Mouse (Mus musculus): ENCODE measurements at regions not wholly inside any gene's neighbourhood (a gene's known extent, or its start where the extent isn't known, plus 50 kb on each side); places are given as distances from the start of the nearest gene placed in this dataset.

- Histone ChIP-seq H3K4me3 (replicated peaks) (no peak overlapping the region), H3K4me2 (replicated peaks) (no peak overlapping the region), H3K27me3 (replicated peaks) (no peaks in the 10 kb centered on the region), H3K9me3 (no peaks in the 10 kb centered on the region), H3K27ac (no peak overlapping the region), H3K4me1 (replicated peaks) (no peaks in the 10 kb centered on the region), H3K36me3 (no peaks in the 10 kb centered on the region), H3K9ac (no peak overlapping the region)
- ATAC-seq = no peak
- 97% methylated on average over 1 of the region's 1 CpGs for WGBS
These were observed 543.5 kb downstream of the Flrt2 start for GRCm38 (mm10) chr12:96235510-96235909.

GRCm38 (mm10) chr12:96235996-96236525, 544.0 kb downstream of the Flrt2 start:
- no peak overlapping the region for H3K27ac ChIP-seq
- no peak overlapping the region for H3K4me3 ChIP-seq (replicated peaks)
- H3K36me3 ChIP-seq = no peaks in the 10 kb centered on the region
- no peak for ATAC-seq
- H3K4me1 ChIP-seq (replicated peaks) = no peaks in the 10 kb centered on the region
- H3K9ac ChIP-seq = no peak overlapping the region
- no peak overlapping the region for H3K4me2 ChIP-seq (replicated peaks)
- WGBS = 71% methylated on average over 3 of the region's 3 CpGs
- H3K27me3 ChIP-seq (replicated peaks) = no peaks in the 10 kb centered on the region
- no peaks in the 10 kb centered on the region for H3K9me3 ChIP-seq

GRCm38 (mm10) chr12:96239642-96240041, 547.6 kb downstream of the Flrt2 start:
- Histone ChIP-seq H3K27me3 (replicated peaks) (no peaks in the 10 kb centered on the region), H3K36me3 (no peaks in the 10 kb centered on the region), H3K4me2 (replicated peaks) (no peak overlapping the region), H3K9me3 (no peaks in the 10 kb centered on the region), H3K4me1 (replicated peaks) (no peaks in the 10 kb centered on the region), H3K9ac (no peak overlapping the region), H3K4me3 (replicated peaks) (no peak overlapping the region), H3K27ac (no peak overlapping the region)
- WGBS = 41% methylated on average over 2 of the region's 2 CpGs
- no peak for ATAC-seq

GRCm38 (mm10) chr12:96261978-96262377, 570.0 kb downstream of the Flrt2 start:
- ATAC-seq = no peak
- Histone ChIP-seq H3K9me3 (no peaks in the 10 kb centered on the region), H3K9ac (no peak overlapping the region), H3K4me2 (replicated peaks) (no peak overlapping the region), H3K27me3 (replicated peaks) (no peaks in the 10 kb centered on the region), H3K36me3 (no peaks in the 10 kb centered on the region), H3K4me3 (replicated peaks) (no peak overlapping the region), H3K27ac (no peak overlapping the region), H3K4me1 (replicated peaks) (no peaks in the 10 kb centered on the region)
- 45% methylated on average over 4 of the region's 4 CpGs for WGBS

- Histone ChIP-seq H3K4me2 (replicated peaks) (no peak overlapping the region), H3K9me3 (no peaks in the 10 kb centered on the region), H3K4me1 (replicated peaks) (no peaks in the 10 kb centered on the region), H3K27me3 (replicated peaks) (no peaks in the 10 kb centered on the region), H3K4me3 (replicated peaks) (no peak overlapping the region), H3K36me3 (no peaks in the 10 kb centered on the region), H3K27ac (no peak overlapping the region), H3K9ac (no peak overlapping the region)
- ATAC-seq = no peak
These were observed 583.9 kb downstream of the Flrt2 start for GRCm38 (mm10) chr12:96275894-96276293.

- Histone ChIP-seq H3K9ac (no peak overlapping the region), H3K27ac (no peak overlapping the region), H3K4me1 (replicated peaks) (no peaks in the 10 kb centered on the region), H3K27me3 (replicated peaks) (no peaks in the 10 kb centered on the region), H3K4me3 (replicated peaks) (no peak overlapping the region), H3K4me2 (replicated peaks) (no peak overlapping the region), H3K9me3 (no peaks in the 10 kb centered on the region), H3K36me3 (no peaks in the 10 kb centered on the region)
- ATAC-seq = no peak
- 4% methylated on average over 2 of the region's 2 CpGs for WGBS
These were observed 619.1 kb downstream of the Flrt2 start for GRCm38 (mm10) chr12:96311137-96311536.

GRCm38 (mm10) chr12:96323061-96323786, 631.2 kb downstream of the Flrt2 start:
- no peak overlapping the region for H3K27ac ChIP-seq
- H3K9me3 ChIP-seq = no peaks in the 10 kb centered on the region
- H3K4me2 ChIP-seq (replicated peaks) = no peak overlapping the region
- H3K27me3 ChIP-seq (replicated peaks) = no peaks in the 10 kb centered on the region
- 47% methylated on average over 10 of the region's 10 CpGs for whole genome bisulfite sequencing
- peak; percentile 73 for ATAC-seq
- no peak overlapping the region for H3K9ac ChIP-seq
- no peaks in the 10 kb centered on the region for H3K4me1 ChIP-seq (replicated peaks)
- H3K4me3 ChIP-seq (replicated peaks) = no peak overlapping the region
- no peaks in the 10 kb centered on the region for H3K36me3 ChIP-seq

GRCm38 (mm10) chr12:96351143-96351542, 659.1 kb downstream of the Flrt2 start:
- Histone ChIP-seq H3K4me1 (replicated peaks) (no peaks in the 10 kb centered on the region), H3K4me3 (replicated peaks) (no peak overlapping the region), H3K27ac (no peak overlapping the region), H3K4me2 (replicated peaks) (no peak overlapping the region), H3K9me3 (no peaks in the 10 kb centered on the region), H3K36me3 (no peaks in the 10 kb centered on the region), H3K9ac (no peak overlapping the region), H3K27me3 (replicated peaks) (no peaks in the 10 kb centered on the region)
- ATAC-seq = peak; percentile 65
- WGBS = 57% methylated on average over 3 of the region's 3 CpGs

- Histone ChIP-seq H3K9ac (no peak overlapping the region), H3K27ac (no peak overlapping the region), H3K36me3 (no peaks in the 10 kb centered on the region), H3K4me2 (replicated peaks) (no peak overlapping the region), H3K9me3 (no peaks in the 10 kb centered on the region), H3K4me1 (replicated peaks) (no peaks in the 10 kb centered on the region), H3K27me3 (replicated peaks) (no peaks in the 10 kb centered on the region), H3K4me3 (replicated peaks) (no peak overlapping the region)
- 60% methylated on average over 3 of the region's 3 CpGs for WGBS
- no peak for ATAC-seq
These were observed 686.9 kb downstream of the Flrt2 start for GRCm38 (mm10) chr12:96378924-96379323.

- ATAC-seq = no peak
- no peaks in the 10 kb centered on the region for H3K36me3 ChIP-seq
- H3K27ac ChIP-seq = no peak overlapping the region
- H3K4me3 ChIP-seq (replicated peaks) = no peak overlapping the region
- H3K4me2 ChIP-seq (replicated peaks) = no peak overlapping the region
- H3K27me3 ChIP-seq (replicated peaks) = no peaks in the 10 kb centered on the region
- 28% methylated on average over 3 of the region's 3 CpGs for WGBS
- H3K4me1 ChIP-seq (replicated peaks) = no peaks in the 10 kb centered on the region
- no peak overlapping the region for H3K9ac ChIP-seq
- H3K9me3 ChIP-seq = no peaks in the 10 kb centered on the region
These were observed 727.1 kb downstream of the Flrt2 start for GRCm38 (mm10) chr12:96419104-96419503.

GRCm38 (mm10) chr12:96419567-96419966, 727.5 kb downstream of the Flrt2 start:
- H3K4me2 ChIP-seq (replicated peaks) = no peak overlapping the region
- no peak overlapping the region for H3K4me3 ChIP-seq (replicated peaks)
- no peaks in the 10 kb centered on the region for H3K27me3 ChIP-seq (replicated peaks)
- H3K36me3 ChIP-seq = no peaks in the 10 kb centered on the region
- H3K27ac ChIP-seq = no peak overlapping the region
- no peaks in the 10 kb centered on the region for H3K9me3 ChIP-seq
- no peak for ATAC-seq
- no peak overlapping the region for H3K9ac ChIP-seq
- no peaks in the 10 kb centered on the region for H3K4me1 ChIP-seq (replicated peaks)

- no peak overlapping the region for H3K4me2 ChIP-seq (replicated peaks)
- H3K4me1 ChIP-seq (replicated peaks) = no peaks in the 10 kb centered on the region
- ATAC-seq = no peak
- no peak overlapping the region for H3K27ac ChIP-seq
- H3K9ac ChIP-seq = no peak overlapping the region
- no peaks in the 10 kb centered on the region for H3K36me3 ChIP-seq
- no peaks in the 10 kb centered on the region for H3K9me3 ChIP-seq
- no peaks in the 10 kb centered on the region for H3K27me3 ChIP-seq (replicated peaks)
- WGBS = 76% methylated on average over 3 of the region's 3 CpGs
- H3K4me3 ChIP-seq (replicated peaks) = no peak overlapping the region
These were observed 735.6 kb downstream of the Flrt2 start for GRCm38 (mm10) chr12:96427589-96427988.

GRCm38 (mm10) chr12:96442546-96442945, 750.5 kb downstream of the Flrt2 start:
- Histone ChIP-seq H3K9me3 (no peaks in the 10 kb centered on the region), H3K4me1 (replicated peaks) (no peaks in the 10 kb centered on the region), H3K27me3 (replicated peaks) (no peaks in the 10 kb centered on the region), H3K27ac (no peak overlapping the region), H3K9ac (no peak overlapping the region), H3K36me3 (no peaks in the 10 kb centered on the region), H3K4me2 (replicated peaks) (no peak overlapping the region), H3K4me3 (replicated peaks) (no peak overlapping the region)
- ATAC-seq = no peak
- 84% methylated on average over 3 of the region's 3 CpGs for WGBS

All from intestine, embryonic 15.5 days (tissue).